Mouse (Mus musculus) thymus, postnatal 10 days (tissue): ENCODE data around the gene Cbfb.

ENCODE experiments used
- DNase-seq, 2 experiments: peaks; one replicate each; pipeline ENCODE4 v3.0.0; 2021; ENCODE audit warnings: low spot score in 2 of 2

Gene Cbfb

GRCm38 (mm10) chr8:105251954-105252353 is 81.5 kb downstream of the Cbfb start:
- no peak for DNase-seq

GRCm38 (mm10) chr8:105252680-105253537 is 82.4 kb downstream of the Cbfb start:
- no peak for DNase-seq

GRCm38 (mm10) chr8:105253766-105254151 is 83.3 kb downstream of the Cbfb start:
- DNase-seq, result peak in 1 of 2 experiments; percentile 21

- DNase-seq, result peak; percentile 90 to 98
These were observed 83.9 kb downstream of the Cbfb start for GRCm38 (mm10) chr8:105254152-105254965.

GRCm38 (mm10) chr8:105254966-105255350 is 84.5 kb downstream of the Cbfb start, which contains the start of gene B3gnt9:
TSS of gene B3gnt9 (minus strand) at chr8:105255153.
- peak; percentile 68 to 74 for DNase-seq

GRCm38 (mm10) chr8:105257318-105258114 is 87.0 kb downstream of the Cbfb start:
- DNase-seq, result no peak

GRCm38 (mm10) chr8:105258911-105259720 is 88.6 kb downstream of the Cbfb start:
- DNase-seq, result no peak

GRCm38 (mm10) chr8:105259721-105260320 is 89.3 kb downstream of the Cbfb start:
- peak; percentile 60 to 83 for DNase-seq

- no peak for DNase-seq
These were observed 90.1 kb downstream of the Cbfb start for GRCm38 (mm10) chr8:105260371-105261099.

- DNase-seq, result no peak
These were observed 91.0 kb downstream of the Cbfb start for GRCm38 (mm10) chr8:105261326-105261980.

GRCm38 (mm10) chr8:105263244-105263912 is 92.9 kb downstream of the Cbfb start:
- DNase-seq, result no peak

- DNase-seq, result peak; percentile 57 to 59
These were observed 93.8 kb downstream of the Cbfb start, which contains the start of the genes Tradd and Fbxl8 for GRCm38 (mm10) chr8:105264024-105264982. TSS of gene Tradd (minus strand) at chr8:105264609. TSS of gene Fbxl8 (plus strand) at chr8:105264648.

- DNase-seq, result peak; percentile 28 to 33
These were observed 94.7 kb downstream of the Cbfb start for GRCm38 (mm10) chr8:105265128-105265527.

- no peak for DNase-seq
These were observed 96.3 kb downstream of the Cbfb start for GRCm38 (mm10) chr8:105266775-105267174.
